Mouse (Mus musculus): ENCODE data around the gene Elk4.

- TF ChIP-seq POLR2A (IDR thresholded peaks at IDR 0.05; ENCODE audit: borderline replicate concordance, extremely low read depth, low read depth, low read length): peak; percentile 40; the same call in 1 of the 2 replicates
- TF ChIP-seq CTCF (IDR thresholded peaks at IDR 0.05; ENCODE audit: insufficient read depth, low read length): no peak
These were observed 32.8 kb downstream of the Elk4 start for GRCm38 (mm10) chr1:132040201-132040621.

All from lung, adult 2 months (tissue).